Mouse (Mus musculus) A20 (cell line): ENCODE data around the gene Med16.
"Not testable (repeated sequence)": the region's sequence is repeated elsewhere in the genome, so short reads cannot be mapped to it uniquely, and the experiment has no call there.

Experiments used
- DNase-seq: peaks from one replicate; pipeline ENCODE4 v3.0.0-alpha.2; 2011; ENCODE audit warnings: low read depth, low spot score

Med16 gene

DNA sequence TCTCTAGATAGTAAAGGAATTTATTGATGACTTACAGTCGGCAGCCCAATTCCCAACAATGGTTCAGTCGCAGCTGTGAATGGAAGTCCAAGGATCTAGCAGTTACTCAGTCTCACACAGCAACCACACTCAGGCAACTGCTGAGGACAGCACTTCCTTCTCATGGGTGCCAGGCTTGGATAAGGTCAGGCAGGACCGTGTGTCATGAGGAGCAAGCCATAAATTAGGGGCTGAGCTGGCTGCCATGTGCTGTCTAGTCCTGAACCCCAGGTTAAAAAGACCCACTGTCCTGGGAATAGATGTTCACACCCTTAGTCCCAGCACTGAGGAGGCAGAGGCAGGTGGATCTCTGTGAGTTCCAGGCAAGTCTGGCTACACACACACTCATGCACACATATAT is 23.8 kb downstream of the Med16 start:
- not testable (repeated sequence) for DNase-seq

DNA sequence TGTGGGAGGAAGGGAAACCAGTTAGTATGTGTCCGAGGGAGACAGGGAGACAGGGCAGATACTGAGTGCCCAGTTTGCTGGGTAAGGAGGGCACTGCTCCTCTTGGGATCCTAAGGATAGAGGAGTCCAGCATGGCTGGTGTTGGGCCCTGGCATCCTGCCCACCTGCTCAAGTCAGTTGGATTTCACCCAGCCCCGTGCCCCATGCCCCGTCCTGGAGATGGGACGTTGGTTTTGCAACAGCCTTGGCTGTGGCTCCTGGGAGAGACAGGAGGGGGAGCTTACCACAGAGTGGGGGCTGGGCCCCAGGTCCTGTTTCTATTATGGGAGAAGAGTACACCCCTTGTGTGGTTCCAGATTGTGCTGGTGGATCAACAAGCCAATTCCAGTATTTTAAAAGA is 24.3 kb downstream of the Med16 start:
- no peak for DNase-seq

DNA sequence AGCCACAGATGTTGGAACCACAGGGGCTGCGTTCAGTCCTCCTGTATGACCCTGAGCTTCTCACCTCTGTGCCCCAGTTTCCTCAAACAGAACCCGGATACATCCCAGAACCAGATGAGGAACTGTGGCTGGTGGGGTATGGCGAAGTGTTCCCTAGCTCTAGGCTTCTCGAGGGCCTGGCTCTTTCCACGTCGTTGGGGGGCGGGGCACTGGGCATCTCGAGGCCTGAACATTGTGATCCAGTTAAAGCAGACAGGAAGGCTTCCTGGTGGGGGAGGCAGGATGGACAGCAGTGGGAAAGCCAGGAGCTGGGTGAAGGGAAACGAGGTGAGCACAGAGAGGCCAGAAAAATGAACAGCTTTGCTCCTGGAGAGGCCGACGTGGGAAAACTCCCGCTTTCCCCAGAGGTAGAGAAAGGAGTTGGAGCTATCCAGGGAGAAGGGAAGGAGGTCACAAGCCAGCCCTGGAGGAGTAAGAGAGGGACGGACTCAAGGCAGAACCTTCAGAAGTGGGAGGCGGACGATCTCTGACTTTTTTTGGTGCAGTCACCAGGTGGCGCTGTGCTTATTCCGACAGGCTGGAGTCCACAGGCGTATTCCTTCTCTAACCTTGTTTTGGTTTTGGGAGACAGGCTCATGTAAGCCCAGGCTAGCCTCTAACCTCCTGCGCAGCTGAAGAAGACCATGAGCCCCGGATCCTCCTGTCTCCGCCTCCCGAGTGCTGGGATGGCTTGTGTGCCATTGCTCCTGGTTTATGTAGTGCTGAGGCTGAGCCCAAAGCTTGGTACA is 25.2 kb downstream of the Med16 start:
- DNase-seq = peak; percentile 75

DNA sequence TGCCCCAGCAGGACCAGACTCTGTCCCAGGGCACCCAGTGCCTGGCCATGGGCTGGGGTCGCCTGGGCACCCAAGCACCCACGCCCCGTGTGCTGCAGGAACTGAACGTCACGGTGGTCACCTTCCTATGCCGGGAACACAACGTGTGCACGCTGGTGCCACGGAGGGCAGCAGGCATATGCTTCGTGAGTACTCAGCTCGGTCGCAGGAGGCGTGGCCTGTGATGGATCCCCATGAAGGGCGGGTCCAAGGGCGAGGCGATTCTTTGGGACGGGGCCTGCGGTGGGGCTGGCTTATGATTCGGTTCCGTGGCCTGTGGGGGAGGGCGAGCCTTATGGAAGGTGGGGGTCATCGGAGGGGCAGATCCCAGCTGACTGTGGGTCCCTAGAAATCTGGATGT is 26.7 kb downstream of the Med16 start:
- DNase-seq = no peak

DNA sequence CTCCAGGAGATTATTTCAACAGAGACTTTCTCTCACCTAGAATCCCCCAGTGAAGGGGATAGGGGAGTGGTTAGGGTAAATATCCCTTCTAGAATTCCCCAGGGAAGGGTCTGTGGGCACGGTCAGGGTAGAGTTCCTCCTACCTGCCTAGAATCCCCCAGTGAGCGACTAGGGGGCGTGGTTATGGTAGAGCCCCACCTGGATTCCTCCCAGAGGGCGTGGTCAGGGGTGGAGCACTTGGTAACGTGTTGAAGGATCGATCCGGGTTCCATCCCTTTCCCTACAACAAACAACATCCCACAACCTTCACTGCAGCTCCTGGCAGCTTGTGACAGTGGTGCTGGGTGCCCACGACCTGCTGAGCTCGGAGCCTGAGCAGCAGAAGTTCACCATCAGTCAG is 28.0 kb downstream of the Med16 start:
- peak; percentile 53 for DNase-seq

DNA sequence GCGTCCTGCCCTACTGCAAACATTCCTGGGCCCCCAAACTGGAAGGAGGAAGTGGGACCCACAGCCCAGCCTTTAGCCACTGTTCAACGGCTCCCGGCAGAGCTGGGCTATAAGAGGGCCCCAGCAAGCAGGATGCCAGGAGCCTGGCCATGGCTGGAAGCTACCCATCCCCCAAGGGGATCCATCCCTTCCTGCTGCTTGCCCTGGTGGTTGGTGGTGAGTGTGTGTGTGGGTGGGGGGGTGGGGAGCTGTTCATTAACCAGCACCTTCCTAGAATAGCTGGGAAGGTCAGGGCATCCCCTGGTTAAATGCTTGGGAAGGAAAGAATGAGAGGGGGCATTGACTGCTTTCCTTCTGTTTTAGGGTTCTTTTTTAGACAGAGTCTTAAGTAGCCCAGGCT is 29.2 kb downstream of the Med16 start:
- DNase-seq = no peak

DNA sequence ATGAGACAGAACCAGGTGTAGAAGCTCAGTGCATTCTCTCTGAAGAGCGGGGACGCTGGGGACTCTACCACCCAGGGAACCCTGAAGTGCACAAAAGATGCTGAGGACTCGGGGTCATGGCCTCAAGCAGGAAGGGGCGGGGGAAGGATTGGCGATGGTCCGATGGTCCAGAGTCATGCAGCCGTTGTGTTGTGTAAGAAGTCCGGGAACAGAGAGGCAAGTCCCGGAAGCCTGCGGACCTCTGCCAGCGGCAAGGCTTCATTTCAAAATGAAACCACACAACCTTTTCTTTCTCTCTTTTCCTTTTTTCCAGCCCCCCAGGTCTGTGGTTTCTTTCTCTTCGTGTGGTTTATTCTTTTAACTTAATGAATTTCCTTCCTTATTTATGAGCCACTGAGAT is 31.0 kb downstream of the Med16 start:
- DNase-seq = no peak

DNA sequence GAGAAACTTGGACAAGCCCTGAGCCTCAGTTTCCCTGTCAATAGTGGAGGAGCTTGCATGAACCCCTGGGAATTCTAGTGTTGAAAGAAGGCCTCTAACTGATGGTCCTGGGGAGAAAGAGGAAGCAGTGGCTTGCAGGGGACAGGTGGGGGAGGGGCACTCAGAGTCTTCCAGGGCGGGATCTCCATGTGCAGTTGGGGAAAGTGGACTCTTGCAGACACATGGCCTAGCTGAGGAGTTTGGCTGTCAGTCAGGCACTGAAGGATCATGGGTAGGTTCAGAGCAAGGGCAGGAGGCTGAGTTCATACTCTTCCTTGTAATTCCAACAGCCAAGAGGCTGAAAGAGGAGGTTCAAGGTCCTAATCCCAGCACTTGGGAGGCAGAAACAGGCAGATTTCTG is 31.5 kb downstream of the Med16 start:
- DNase-seq = no peak

DNA sequence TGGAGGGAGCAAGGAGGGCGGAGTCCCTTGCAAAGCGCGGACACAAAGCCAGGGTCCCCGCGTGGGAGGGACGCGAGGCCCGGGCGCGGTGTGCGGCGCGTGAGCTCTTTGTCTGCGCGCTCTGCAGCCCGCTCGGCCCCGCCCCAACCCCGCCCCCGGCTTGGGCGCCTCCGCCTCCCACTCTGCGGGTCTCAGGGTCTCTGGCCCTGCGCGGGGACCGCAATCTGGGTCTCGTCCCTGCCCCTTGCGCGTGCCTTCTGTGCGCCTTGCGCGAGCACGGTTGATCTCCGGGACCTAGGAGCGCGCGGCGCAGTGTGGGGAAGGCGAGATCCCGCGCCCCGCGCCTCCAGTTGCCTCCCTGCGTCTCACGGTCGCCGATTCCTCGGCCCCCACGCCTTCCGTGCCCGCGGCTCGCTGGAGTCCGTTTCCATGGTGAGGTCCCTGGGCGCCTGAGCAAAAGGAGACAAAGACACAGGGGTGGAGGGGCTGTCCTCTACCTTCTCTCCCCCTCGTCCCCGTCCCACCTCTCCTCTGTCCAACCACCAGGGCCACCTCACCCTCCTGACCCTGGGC is 34.3 kb downstream of the Med16 start, which contains the start of the genes Prtn3 and Plppr3:
Gene Prtn3, plus strand, starts transcription at position 187 of the 573 bp plus-strand sequence.
Gene Plppr3, minus strand, starts transcription at position 345 of the 573 bp plus-strand sequence.
- no peak for DNase-seq

DNA sequence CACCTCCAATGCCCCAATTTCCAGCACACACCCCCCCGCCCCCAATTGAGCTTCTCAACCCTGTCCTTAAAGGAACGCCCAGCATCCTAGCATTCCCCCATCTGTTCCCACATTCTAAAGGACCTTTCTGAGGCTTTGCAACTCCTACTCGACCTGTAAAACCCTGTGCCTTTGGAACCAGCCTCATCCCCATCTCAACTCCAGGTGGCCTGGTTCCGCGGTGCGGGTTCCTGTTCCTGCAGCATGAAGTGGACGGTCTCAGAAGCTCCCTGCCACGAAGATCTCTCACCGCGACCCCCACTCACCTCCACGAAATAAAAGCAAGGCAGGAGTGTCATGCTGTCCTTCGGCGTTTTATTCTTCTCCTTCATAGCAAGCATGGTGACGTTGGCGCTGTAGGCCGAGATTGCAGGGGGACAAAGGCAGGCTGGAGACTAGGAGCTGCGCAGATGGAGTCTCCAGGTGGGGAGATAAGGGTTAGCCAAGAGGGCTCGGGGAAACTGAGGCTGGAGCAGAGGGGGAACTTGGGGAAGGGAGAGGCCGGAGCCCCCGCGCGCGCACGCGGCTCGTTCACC is 34.9 kb downstream of the Med16 start:
- no peak for DNase-seq

DNA sequence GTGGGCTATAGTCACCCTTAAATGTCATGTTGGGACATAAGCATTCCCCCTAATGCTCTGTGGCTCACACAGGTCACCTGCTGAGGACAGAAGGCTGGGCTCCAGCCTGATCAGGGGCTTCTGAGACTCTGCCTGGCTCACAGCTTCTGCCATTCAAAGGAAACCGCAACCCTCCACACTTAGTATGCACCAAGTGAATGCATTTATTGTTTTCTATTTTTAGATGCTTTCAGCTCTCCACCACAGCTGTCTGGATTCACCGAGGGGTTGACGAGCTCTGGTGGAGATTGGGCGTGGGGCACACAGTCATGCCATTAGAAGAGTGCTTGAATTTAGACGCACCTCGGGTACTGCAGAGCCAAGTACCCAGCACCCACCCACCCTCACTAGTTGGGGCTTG is 35.4 kb downstream of the Med16 start:
- no peak for DNase-seq

DNA sequence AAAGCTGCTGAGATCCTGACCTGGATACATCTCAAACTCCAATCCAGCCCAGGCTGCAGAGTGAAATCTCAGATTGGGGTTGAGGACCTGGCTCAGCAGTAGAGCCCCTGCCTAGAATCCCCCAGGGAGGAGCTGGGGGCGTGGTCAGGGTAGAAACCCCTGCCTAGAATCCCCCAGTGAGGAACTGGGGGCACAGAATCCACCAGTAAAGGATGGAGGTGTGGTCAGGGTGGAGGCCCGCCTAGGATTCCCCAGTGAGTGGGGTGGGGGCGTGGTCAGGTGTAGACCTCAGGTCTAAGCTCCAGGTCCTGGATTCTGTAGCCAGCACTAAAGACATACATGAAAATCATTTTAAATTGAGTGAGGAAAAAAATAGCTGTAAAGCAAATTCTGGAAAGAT is 35.9 kb downstream of the Med16 start:
- DNase-seq = no peak

DNA sequence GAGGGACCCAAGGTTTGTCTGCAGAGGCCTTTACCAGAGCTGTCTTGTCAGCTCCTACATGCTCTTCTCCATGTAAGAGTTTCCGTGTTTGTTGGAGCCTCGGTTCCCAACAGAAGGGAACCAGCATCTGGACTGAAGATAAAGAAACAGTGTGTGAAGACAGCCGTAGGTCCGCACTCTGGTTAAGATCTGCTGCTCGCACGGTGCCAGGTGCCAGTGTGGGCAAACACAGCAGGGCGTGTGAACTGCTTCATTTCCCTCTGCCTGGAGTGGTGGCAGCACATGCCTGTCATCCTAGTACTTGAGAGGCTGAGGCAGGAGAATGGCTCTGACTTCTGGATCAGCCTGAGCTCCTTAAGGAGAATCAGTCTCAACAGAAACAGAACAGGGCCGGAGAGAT is 36.9 kb downstream of the Med16 start:
- no peak for DNase-seq

DNA sequence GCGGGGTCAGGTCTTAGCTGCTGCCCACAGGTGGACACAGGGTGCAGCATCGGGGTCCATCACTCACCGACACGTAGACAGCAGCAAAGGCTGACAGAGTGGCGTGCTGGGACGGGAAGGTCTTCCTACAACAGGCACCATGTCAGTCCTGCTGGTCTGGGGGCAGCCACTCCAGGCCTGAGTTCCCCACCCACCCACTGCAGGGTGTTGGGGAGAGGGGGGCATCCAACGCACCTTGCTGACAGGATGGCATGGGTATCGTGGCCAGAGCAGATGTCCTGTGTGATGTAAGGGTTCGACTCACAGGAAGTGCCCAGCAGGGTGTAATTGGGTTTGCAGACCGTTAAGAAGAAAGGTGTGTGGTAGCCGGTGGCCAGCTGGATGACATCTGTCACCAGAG is 42.1 kb downstream of the Med16 start:
- no peak for DNase-seq

DNA sequence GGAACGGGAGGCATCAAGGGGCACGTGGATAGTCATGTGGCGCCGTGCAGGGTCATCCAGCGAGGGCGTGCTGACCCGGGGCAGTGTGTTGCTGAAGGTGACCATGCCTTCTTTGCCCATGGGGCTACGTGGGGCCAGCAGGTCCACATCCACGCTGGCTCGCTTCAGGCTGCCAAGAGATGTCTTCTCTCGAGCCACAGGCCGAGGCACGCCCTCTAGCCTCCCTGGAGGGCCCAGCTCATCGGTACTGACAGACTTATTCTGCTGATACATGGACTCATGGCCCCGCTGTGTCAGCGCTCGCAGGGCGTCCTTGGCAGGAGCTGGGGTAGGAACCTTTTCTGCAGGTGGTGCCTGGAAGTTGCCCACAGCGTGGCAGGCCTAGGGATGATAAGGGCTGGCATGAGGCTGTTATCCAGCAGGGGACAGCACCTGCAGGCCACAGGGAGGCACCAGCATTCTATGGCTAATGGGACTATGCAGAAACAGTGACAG is 42.9 kb downstream of the Med16 start:
- DNase-seq = no peak

DNA sequence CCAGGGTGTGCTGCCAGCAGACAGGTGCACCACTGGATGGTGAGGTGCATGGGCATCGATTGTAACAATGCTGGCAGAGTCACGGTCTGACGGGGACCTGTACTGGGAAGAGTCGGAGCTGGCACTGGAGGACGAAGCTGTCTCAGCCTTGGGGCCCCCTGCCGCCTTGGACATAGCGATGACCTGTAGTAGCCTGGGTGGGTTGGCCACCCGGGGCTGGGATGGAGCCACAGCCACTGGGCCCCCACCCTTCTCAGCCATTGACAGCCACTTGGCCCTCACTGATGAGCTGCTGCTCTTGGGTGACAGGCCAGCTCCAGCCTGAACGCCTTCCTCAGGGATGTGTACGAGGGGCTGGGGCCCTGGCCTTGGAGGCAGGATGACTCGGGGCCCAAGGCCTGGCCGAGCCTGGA is 43.5 kb downstream of the Med16 start:
- no peak for DNase-seq

DNA sequence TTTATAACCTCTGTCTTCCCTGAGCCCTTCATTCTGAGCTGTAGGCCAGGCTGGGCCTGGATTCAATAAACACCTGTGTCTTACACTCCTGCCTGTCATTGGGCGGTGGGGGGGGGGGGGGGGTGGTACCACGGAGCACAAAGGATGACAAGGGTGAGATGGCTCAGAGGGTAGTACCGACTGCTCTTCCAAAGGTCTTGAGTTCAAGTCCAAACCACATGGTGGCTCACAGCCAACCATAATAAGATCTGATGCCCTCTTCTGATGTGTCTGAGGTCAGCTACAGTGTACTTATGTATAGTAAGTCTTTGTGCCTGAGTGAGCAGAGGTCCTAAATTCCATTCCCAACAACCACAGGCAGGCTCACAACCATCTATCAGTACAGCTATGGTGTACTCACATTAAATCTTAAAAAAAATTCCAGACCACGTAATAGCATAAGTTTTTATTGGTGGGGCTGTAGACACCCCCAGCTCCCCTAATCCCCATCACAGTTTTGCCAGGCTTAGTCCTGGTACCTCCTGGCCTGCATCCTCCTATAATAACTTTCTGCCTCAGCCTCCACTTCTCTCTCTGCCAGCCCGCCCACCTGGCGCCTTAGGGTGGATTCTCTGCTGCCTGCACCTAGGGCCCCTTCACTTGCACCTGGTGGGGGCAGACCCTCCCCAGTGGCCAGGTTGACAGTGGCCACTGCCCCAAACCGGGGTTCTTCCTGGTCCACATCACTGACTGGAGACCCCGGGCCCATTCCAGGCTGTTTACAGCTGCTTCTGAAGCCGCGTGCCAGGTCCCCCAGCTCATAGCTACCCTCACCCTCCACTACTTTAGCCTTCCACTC is 44.2 kb downstream of the Med16 start:
- DNase-seq = no peak

DNA sequence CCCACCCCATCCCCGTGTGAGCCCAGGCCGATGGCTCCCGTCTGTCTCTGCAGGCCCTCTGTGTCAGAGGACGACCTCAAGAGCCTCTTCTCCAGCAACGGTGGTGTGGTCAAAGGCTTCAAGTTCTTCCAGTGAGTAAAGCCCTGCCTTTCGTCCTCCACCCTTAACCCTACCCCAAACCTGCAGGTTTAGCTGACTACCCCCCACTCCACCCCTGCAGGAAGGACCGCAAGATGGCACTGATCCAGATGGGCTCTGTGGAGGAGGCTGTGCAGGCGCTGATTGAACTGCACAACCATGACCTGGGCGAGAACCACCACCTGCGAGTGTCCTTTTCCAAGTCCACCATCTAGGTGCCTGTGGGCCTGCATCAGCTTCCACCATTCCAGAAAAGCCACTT is 45.8 kb downstream of the Med16 start:
- no peak for DNase-seq

DNA sequence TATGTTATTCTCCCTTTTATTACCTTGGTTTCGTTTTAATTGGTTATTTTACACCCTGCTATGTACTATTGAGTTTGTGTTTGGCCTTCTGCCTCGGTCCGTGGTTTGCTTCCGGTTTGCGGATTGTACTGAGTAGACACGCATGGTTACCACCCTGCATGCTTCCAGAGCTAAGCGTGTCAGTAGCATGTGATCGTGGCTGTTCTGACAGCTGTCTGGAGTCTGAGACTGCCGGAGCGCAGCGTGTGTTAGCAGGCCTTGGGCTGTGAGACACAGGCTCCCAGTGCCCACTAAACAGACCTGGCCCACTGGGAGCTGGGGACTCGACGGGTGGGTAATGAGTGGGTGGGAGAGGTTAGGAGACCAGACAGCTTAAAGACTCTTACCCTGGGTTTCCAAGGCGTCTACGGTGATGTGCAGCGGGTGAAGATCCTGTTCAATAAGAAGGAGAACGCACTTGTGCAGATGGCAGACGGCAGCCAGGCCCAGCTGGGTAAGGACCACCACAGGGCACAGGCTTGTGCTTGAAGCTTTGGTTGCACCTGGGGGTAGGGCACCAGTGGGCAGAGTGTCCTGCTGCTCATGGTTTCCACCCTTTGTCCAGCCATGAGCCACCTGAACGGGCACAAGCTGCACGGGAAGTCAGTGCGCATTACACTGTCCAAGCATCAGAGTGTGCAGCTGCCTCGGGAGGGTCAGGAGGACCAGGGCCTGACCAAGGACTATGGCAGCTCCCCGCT is 46.5 kb downstream of the Med16 start:
- DNase-seq = no peak

DNA sequence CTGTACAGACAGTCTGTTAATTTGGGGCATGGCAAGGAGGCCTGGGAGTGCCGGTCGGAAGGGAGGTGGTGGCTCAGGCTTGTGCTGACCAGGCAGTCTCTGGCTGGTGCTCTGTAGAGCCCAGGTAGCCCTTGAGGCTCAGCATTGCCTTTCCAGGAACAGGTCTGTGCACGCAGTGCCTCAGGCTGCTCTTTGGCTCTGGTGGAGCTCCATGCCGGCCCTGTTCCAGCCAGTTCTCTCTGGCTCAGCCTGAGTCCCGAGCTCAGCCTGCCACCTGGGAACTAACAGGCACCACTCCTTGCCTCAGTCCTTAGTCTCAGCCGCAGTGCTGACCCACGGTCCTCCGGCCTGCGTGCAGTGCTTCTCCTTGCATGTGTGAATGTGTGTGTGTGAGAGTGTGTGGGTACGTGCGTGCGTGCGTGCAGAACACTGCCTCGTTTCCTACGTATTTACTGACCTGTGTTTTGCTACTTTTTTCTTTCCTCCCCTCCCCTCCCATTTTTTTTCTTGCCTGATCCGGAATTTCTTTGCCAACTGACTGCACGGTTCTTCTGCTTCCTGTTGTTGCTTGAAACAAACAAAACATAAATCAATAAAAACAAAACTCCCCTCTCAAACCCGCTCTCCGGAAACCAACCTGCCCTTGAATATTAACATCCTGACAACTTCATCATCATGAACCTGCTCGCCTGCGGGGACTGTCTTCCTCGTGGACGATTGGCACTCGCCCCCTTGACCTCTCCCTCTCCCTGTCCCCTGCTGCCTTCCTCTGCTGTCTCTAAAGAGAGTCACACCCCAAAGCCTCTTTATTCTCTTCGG is 47.3 kb downstream of the Med16 start:
- DNase-seq = no peak
